Mouse (Mus musculus): ENCODE results near the gene Nr1i3. TPM values are rescaled to one million over a fixed set of nuclear protein-coding genes. Genes with fewer than 3 reads are reported as not detected.

Nr1i3 gene
- total and polyA plus RNA-seq, 2 experiments from 2014 or later: 0.30 TPM; not detected in 1

DNA sequence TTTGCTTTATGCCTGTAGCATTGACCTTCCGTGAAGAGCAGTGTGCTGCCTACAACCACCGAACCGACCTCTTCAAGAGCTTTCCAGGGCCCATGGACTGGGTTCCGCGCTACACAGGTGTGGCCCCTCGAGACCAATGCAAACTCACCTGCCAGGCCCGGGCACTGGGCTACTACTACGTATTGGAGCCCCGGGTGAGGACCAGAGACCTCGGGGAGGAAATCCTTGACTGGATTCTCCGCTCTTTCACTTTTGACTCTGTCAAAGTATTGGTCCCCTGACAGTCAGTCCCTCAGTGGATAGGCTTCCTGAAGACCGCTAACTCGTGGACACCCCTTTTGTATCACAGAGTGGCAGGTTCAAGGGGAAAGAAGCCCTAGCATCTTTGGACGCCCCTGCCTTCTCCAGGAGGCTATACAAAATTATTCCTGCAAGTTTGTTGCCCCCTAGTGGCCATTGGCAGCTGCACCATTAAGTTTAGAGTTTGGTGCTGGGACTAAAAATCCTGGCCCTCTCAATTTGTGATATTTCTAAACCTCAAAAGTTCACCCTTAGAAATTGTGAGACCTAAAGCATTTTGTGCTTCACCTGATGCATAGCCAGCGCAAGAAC, 43.3 kb downstream of the Nr1i3 start:
- peak; percentile 66 for DNase-seq (ENCODE audit: low spot score)
- TF ChIP-seq EP300 (IDR thresholded peaks at IDR 0.05; ENCODE audit: low read depth) (no peak), CTCF (IDR thresholded peaks at IDR 0.05; ENCODE audit: low read depth) (peak; percentile 81)
- H3K9me3 ChIP-seq (replicated peaks; ENCODE audit: control insufficient read depth, low read length): no peaks in the 10 kb centered on the region
- ATAC-seq (ENCODE audit: insufficient read depth, low read depth): peak; percentile 16; the same call in 1 of the 2 replicates
- no peaks in the 10 kb centered on the region for H3K27me3 ChIP-seq (ENCODE audit: control insufficient read depth, insufficient read depth, low read length)
- peaks cover 3% of the 10 kb centered on the region for H3K4me1 ChIP-seq (ENCODE audit: control insufficient read depth, insufficient read depth)
- no peak overlapping the region; the same call in 1 of the 2 replicates for H3K27ac ChIP-seq (ENCODE audit: low read depth)
- H3K36me3 ChIP-seq (replicated peaks; ENCODE audit: control insufficient read depth, insufficient read depth, low read length): peaks cover 5% of the 10 kb centered on the region
- no peak overlapping the region for H3K4me2 ChIP-seq (ENCODE audit: low read depth, low read length)
- 54% methylated on average over 15 of the region's 15 CpGs for WGBS
- no peak overlapping the region for H3K4me3 ChIP-seq (ENCODE audit: low read depth, low read length)
- H3K9ac ChIP-seq (replicated peaks; ENCODE audit: low read depth, low read length): no peak overlapping the region

- DNase-seq (ENCODE audit: low spot score): no peak
- WGBS: 79% methylated on average over 9 of the region's 9 CpGs
Observed at GRCm38 (mm10) chr1:171257781-171258180, 44.0 kb downstream of the Nr1i3 start.

GRCm38 (mm10) chr1:171258921-171259320, 45.2 kb downstream of the Nr1i3 start:
- H3K9me3 ChIP-seq (replicated peaks; ENCODE audit: control insufficient read depth, low read length): no peaks in the 10 kb centered on the region
- ATAC-seq (ENCODE audit: insufficient read depth, low read depth): no peak
- H3K4me3 ChIP-seq (ENCODE audit: low read depth, low read length): no peak overlapping the region
- H3K36me3 ChIP-seq (replicated peaks; ENCODE audit: control insufficient read depth, insufficient read depth, low read length): peaks cover 4% of the 10 kb centered on the region
- DNase-seq (ENCODE audit: low spot score): no peak
- H3K4me2 ChIP-seq (ENCODE audit: low read depth, low read length): no peak overlapping the region
- WGBS: 41% methylated on average over 17 of the region's 17 CpGs
- H3K4me1 ChIP-seq (ENCODE audit: control insufficient read depth, insufficient read depth): peaks cover 9% of the 10 kb centered on the region
- TF ChIP-seq CTCF (IDR thresholded peaks at IDR 0.05; ENCODE audit: low read depth): no peak
- TF ChIP-seq EP300 (IDR thresholded peaks at IDR 0.05; ENCODE audit: low read depth): no peak
- 0 out of 2 replicates have a peak overlapping the region, but pooled peaks have one; percentile 10 for H3K9ac ChIP-seq (replicated peaks; ENCODE audit: low read depth, low read length)
- no peaks in the 10 kb centered on the region for H3K27me3 ChIP-seq (ENCODE audit: control insufficient read depth, insufficient read depth, low read length)
- no peak overlapping the region for H3K27ac ChIP-seq (ENCODE audit: low read depth)

More at GRCm38 (mm10) chr1:171257781-171258180, 44.0 kb downstream of the Nr1i3 start:
- Histone ChIP-seq H3K4me3 (ENCODE audit: low read depth, low read length) (no peak overlapping the region), H3K27ac (ENCODE audit: low read depth) (no peak overlapping the region), H3K27me3 (ENCODE audit: control insufficient read depth, insufficient read depth, low read length) (no peaks in the 10 kb centered on the region), H3K36me3 (replicated peaks; ENCODE audit: control insufficient read depth, insufficient read depth, low read length) (peaks cover 5% of the 10 kb centered on the region), H3K9ac (replicated peaks; ENCODE audit: low read depth, low read length) (no peak overlapping the region), H3K4me2 (ENCODE audit: low read depth, low read length) (no peak overlapping the region), H3K4me1 (ENCODE audit: control insufficient read depth, insufficient read depth) (peaks cover 9% of the 10 kb centered on the region), H3K9me3 (replicated peaks; ENCODE audit: control insufficient read depth, low read length) (no peaks in the 10 kb centered on the region)
- no peak for ATAC-seq (ENCODE audit: insufficient read depth, low read depth)
- TF ChIP-seq EP300 (IDR thresholded peaks at IDR 0.05; ENCODE audit: low read depth) (no peak), CTCF (IDR thresholded peaks at IDR 0.05; ENCODE audit: low read depth) (no peak)

- peaks cover 9% of the 10 kb centered on the region for H3K4me1 ChIP-seq (ENCODE audit: control insufficient read depth, insufficient read depth)
- H3K9me3 ChIP-seq (replicated peaks; ENCODE audit: control insufficient read depth, low read length): no peaks in the 10 kb centered on the region
- no peak for DNase-seq (ENCODE audit: low spot score)
- no peaks in the 10 kb centered on the region for H3K27me3 ChIP-seq (ENCODE audit: control insufficient read depth, insufficient read depth, low read length)
- no peak overlapping the region for H3K4me3 ChIP-seq (ENCODE audit: low read depth, low read length)
- H3K27ac ChIP-seq (ENCODE audit: low read depth): no peak overlapping the region
- ATAC-seq (ENCODE audit: insufficient read depth, low read depth): no peak
- H3K36me3 ChIP-seq (replicated peaks; ENCODE audit: control insufficient read depth, insufficient read depth, low read length): no peaks in the 10 kb centered on the region; the same call in 1 of the 2 replicates
- TF ChIP-seq EP300 (IDR thresholded peaks at IDR 0.05; ENCODE audit: low read depth): no peak
- TF ChIP-seq CTCF (IDR thresholded peaks at IDR 0.05; ENCODE audit: low read depth): no peak
- H3K9ac ChIP-seq (replicated peaks; ENCODE audit: low read depth, low read length): no peak overlapping the region
- no peak overlapping the region for H3K4me2 ChIP-seq (ENCODE audit: low read depth, low read length)
- 67% methylated on average over 3 of the region's 3 CpGs for WGBS
Observed at GRCm38 (mm10) chr1:171260316-171260715, 46.5 kb downstream of the Nr1i3 start.

DNA sequence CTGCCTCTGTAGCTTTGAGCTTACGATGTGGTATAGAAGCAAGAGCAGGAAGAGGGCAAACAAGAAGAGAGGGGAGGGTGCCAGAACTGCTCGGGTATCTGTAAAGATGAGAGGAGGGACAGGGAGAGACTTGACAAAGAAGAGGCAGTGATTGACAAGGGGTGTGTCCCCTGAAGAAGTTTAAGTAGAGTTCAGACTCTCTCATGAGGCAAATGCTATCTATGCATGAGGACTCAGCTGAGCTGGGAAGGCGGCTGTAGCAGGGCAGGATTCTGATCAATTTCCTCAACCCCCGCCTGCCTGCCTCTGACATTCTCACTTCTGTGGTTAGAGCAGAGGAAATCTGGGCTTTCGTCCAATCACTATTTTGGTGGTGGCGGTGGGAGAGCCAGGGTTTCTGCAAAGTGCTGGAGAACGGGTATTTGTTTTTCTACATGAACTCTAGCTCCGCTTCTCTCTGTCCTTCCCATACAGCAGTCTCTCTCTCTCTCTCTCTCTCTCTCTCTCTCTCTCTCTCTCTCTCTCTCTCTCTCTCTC, 48.9 kb downstream of the Nr1i3 start:
- peak overlapping the region; percentile 97 for H3K27ac ChIP-seq (ENCODE audit: low read depth)
- TF ChIP-seq EP300 (IDR thresholded peaks at IDR 0.05; ENCODE audit: low read depth) (0 out of 2 replicates have a peak, but pooled peaks have one; percentile 20), CTCF (IDR thresholded peaks at IDR 0.05; ENCODE audit: low read depth) (no peak)
- peak overlapping the region; percentile 45 for H3K9ac ChIP-seq (replicated peaks; ENCODE audit: low read depth, low read length)
- H3K4me3 ChIP-seq (ENCODE audit: low read depth, low read length): peak overlapping the region; percentile 36
- H3K36me3 ChIP-seq (replicated peaks; ENCODE audit: control insufficient read depth, insufficient read depth, low read length): no peaks in the 10 kb centered on the region; the same call in 1 of the 2 replicates
- no peaks in the 10 kb centered on the region for H3K27me3 ChIP-seq (ENCODE audit: control insufficient read depth, insufficient read depth, low read length)
- peaks cover 9% of the 10 kb centered on the region for H3K4me1 ChIP-seq (ENCODE audit: control insufficient read depth, insufficient read depth)
- DNase-seq (ENCODE audit: low spot score) (peak; percentile 93), ATAC-seq (ENCODE audit: insufficient read depth, low read depth) (peak; percentile 74)
- WGBS: 0% methylated on average over 8 of the region's 8 CpGs
- H3K4me2 ChIP-seq (ENCODE audit: low read depth, low read length): peak overlapping the region; percentile 64
- H3K9me3 ChIP-seq (replicated peaks; ENCODE audit: control insufficient read depth, low read length): no peaks in the 10 kb centered on the region

Measured in heart, postnatal 0 days (tissue).